Mouse (Mus musculus): ENCODE results near the gene B4galt5.

The B4galt5 gene

DNA sequence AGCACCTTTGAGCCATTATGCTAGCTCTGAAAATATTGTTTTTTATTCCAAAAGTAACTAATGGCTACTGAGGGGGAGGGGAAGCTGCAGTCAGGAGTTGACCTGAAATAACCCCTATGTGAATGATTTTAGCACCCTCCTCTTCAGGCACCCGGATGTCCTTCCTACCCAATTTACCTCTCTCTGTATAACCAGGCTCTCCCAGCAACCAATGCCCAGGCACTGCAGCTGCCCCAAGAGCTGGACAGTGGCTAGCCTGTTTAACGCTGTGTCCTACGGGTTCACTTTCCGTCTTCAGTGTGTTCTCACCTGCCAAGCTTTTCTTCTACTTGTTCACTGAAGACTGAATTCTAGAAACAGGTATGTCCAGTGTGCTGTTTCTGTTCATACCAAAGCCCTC lies 14.7 kb downstream of the B4galt5 start:
- DNase-seq (ENCODE audit: extremely low read depth, insufficient read length, low spot score) = no peak

DNA sequence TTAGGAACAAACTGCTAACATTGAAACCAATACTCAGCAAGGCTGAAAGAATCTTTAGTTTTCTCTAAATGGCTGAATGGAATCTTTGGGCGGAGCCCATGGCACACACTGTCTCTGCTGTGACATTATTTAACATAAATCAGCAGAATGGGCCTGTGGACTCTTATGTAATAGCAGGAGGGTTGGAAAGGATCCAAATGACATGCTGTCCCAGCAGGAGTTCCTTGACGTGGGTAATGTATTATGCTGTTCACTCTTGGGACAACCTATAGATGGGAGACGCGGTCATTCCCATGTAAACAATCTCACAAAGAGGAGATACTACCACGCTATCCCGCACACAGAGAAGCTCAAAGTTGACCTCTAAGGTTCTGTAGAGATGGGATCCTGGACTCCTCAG lies 15.5 kb downstream of the B4galt5 start:
- DNase-seq (ENCODE audit: extremely low read depth, insufficient read length, low spot score) = no peak

DNA sequence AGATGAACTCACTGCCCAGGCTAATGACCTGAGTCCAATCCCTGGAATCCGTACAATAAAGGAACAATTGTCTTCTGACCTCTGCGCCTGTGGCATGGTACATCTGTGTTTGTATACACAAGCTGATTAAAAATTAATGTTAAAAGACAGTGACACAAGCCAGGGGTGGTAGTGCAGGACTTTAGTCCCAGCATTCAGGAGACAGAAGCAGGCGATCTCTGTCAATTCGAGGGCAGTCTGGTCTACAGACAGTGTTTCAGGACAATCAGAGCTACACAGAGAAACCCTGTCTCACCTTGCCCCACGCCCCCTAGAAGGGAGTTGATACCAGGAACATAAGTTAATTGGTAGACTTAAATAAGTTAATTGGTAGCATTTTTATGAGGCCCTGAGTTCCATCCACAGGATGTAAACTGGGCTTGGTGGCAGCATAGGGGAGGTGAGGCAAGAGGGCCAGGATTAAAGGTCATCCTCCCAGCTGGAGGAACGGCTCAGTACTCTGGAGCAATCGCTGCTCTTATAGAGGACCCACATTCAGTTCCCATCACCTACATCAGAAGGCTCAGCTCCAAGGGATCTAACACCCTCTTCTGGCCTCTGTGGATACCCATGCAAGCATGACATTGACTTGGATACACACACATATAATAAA lies 16.5 kb downstream of the B4galt5 start:
- no peak for DNase-seq (ENCODE audit: extremely low read depth, insufficient read length, low spot score)

DNA sequence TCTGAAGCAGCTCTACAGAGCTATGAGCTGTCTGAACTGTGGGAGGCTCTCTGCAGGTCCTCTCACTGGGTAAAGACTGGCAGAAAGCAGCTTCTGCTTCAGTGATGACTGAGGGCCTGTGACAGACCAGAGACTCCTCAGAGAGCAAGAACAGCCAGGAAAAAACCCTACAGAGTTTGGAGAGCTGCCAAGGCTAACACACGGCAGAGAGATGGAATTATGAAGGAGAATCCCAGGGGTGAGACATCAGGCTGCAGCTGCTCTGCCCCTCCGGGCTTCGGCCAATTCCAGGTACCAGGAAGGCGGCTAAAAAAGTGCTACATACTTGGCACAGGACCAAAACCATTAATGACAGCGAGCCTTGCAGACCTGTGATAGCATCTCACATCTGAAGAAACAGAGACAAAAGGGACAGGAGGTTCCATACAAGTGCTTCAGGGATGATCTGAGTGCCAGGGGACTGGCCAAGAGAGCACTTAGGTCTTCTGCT lies 17.5 kb downstream of the B4galt5 start:
- peak; percentile 72 for DNase-seq (ENCODE audit: extremely low read depth, insufficient read length, low spot score)

GRCm38 (mm10) chr2:167330581-167330980 lies 18.4 kb downstream of the B4galt5 start:
- no peak for DNase-seq (ENCODE audit: extremely low read depth, insufficient read length, low spot score)

GRCm38 (mm10) chr2:167329478-167330262 lies 19.3 kb downstream of the B4galt5 start:
- no peak for DNase-seq (ENCODE audit: extremely low read depth, insufficient read length, low spot score)

- no peak for DNase-seq (ENCODE audit: extremely low read depth, insufficient read length, low spot score)
Measured at GRCm38 (mm10) chr2:167328340-167328739, 20.6 kb downstream of the B4galt5 start.

GRCm38 (mm10) chr2:167326582-167326981 lies 22.4 kb downstream of the B4galt5 start:
- DNase-seq (ENCODE audit: extremely low read depth, insufficient read length, low spot score) = no peak

DNA sequence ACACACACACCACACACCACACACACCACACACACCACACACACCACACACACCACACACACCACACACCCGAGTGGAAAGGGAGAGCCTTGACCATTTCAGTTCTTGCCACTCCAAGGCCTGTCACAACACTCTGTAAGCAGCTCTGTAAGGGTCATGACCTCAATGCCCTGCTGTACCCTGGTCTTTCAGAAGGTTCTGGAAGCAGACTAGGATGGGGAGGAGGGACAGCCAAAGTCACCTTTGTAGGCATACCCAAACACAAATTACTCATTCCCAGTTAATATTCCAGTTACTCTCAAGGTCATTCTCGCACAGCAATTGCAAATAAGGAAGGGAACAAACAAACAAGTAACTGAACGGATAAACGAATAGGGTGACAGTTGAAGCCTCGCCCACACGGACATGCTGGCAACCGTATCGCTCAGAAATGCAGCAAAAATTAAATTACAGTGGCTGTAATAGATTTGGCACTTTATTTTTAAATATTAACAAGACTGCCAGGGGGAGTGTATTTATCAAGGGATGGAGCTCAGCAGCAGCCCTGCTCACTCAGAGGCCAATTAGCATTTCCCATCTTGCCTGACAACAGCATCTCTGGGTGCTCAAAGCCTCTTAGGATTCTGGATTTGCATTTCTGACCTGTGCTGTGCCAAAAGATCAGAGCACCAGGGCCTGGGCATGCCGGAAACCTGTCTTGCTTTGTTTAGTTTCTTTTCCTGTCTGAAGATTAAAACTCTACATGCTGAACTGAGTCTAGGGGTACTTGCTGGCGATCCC lies 24.6 kb downstream of the B4galt5 start:
- DNase-seq (ENCODE audit: extremely low read depth, insufficient read length, low spot score) = no peak

DNA sequence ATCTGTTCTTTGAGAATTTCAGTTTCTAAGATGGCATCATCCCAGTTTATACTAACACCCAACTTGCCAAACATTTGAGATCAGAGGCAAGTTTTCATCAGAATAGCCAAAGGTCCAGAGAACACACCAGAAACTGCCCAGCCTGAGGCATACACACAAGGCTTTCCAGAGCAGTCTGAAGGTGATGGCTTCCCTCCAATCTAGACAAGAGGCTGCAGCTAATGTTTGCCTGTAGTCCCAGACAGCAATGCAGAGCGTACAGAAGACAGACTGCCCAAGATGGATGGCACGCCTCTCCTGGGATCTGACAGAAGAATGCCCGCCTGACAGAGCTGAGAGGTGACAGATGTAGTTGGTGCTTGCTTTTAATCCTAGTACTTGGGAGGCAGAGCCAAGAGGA lies 25.9 kb downstream of the B4galt5 start:
- DNase-seq (ENCODE audit: extremely low read depth, insufficient read length, low spot score) = no peak

DNA sequence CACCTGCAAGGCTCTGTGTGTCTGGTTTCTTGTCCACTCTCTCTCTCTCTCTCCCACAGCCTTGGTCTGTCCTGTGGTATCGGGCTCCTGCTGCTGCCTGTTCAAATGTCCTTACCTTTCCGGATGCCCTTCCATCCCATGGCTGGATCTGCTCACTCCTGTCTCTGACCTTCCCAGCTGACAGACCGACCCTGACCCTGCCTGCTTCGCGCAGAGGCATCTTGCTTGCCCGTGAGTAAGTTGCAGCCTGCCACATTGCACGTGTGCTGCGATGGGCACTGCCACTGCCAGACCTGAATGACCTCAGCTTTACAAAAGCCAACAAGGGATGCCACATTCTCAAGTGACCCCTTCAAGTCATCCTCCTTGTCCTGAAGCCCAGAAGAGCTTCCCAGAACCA lies 27.6 kb downstream of the B4galt5 start:
- no peak for DNase-seq (ENCODE audit: extremely low read depth, insufficient read length, low spot score)

DNA sequence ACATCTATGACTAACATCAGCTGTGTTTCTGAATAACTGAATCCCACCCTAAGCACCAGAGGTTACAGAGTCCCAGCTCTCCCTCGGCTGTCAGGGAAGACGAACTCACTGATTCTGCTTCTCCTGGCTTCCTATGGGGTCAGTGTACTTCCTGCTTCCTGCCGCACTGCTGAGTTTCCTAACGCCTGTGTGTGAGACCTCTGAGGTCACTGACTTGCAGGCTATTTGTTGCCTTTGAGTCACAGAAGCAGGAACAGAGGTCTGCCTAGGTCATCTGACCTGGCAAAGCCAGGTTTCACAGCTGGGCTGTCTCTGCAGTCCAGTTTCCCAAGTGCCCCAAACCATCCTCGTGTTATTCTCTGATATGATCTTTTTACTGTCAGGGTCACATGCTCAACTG lies 30.0 kb downstream of the B4galt5 start:
- DNase-seq (ENCODE audit: extremely low read depth, insufficient read length, low spot score) = no peak

DNA sequence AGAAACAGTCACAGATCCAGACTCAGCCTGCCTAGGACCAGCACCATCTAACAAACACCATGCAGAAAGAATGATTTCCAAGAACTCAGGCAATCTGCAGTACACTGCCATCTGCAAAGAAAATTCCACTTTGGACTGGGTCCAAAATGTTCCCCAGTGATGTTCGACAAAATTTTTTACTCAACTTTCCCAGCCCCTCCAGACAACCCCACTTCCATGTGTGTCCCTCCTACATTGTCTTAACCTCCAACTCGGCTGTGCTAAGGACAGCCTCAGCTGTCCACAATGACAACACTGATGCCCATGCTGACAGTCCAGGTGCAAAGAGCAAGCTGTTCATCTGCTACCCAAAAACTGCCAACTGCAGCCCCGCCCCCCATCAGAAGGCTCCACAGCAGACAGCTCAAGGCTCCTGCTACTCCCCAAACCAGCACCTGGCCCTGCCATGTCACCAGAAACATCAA lies 32.2 kb downstream of the B4galt5 start:
- no peak for DNase-seq (ENCODE audit: extremely low read depth, insufficient read length, low spot score)

DNA sequence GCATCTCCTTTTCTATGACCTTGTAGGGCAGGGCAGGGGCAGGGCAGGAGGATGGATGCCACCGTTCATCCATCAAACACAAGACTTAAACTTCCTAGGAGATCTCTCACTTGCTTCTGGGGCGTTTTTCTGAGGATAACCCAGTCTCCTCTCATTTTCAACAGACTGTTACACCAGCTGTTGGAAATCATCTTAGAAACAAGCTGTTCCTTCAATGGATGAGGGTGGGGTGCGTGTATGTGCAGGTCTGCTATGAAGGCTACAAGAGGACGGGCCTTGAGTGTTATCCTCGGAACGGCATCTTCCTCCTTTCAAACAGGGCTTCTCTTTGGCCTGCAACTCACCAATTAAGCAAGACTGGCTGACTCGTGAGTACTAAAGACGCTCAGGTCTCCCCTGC lies 34.5 kb downstream of the B4galt5 start:
- no peak for DNase-seq (ENCODE audit: extremely low read depth, insufficient read length, low spot score)

- peak; percentile 74 for DNase-seq (ENCODE audit: extremely low read depth, insufficient read length, low spot score)
Measured at GRCm38 (mm10) chr2:167313501-167314326, 35.3 kb downstream of the B4galt5 start.

- no peak for DNase-seq (ENCODE audit: extremely low read depth, insufficient read length, low spot score)
Measured at GRCm38 (mm10) chr2:167310121-167310520, 38.9 kb downstream of the B4galt5 start.

- no peak for DNase-seq (ENCODE audit: extremely low read depth, insufficient read length, low spot score)
Measured at GRCm38 (mm10) chr2:167309286-167309685, 39.7 kb downstream of the B4galt5 start.

- DNase-seq (ENCODE audit: extremely low read depth, insufficient read length, low spot score) = no peak
Measured at GRCm38 (mm10) chr2:167307716-167308115, 41.3 kb downstream of the B4galt5 start.

GRCm38 (mm10) chr2:167306626-167307541 lies 42.1 kb downstream of the B4galt5 start:
- DNase-seq (ENCODE audit: extremely low read depth, insufficient read length, low spot score) = no peak

- DNase-seq (ENCODE audit: extremely low read depth, insufficient read length, low spot score) = no peak
Measured at GRCm38 (mm10) chr2:167306273-167306594, 42.7 kb downstream of the B4galt5 start.
